7 mouse cellular contexts compared by ENCODE assay signal in genomic region chr17:23644613-23645495, GRCm38 (mm10). TPM values are rescaled to one million over a fixed set of nuclear protein-coding genes. Genes with fewer than 3 reads are reported as not detected.
DNase-seq lines count a peak whose midpoint lies in the region; ATAC-seq and TF ChIP-seq lines count a peak whose summit lies in the region.

Gene Mmp25 (minus strand): TSS chr17:23645277.

- no peak within 1 kb of the TSS for H3K27ac ChIP-seq in lung, postnatal 0 days (ENCODE audit: low read length)
- H3K27ac ChIP-seq in forebrain, embryonic 12.5 days = no peak within 1 kb of the TSS
- peak within 1 kb of the TSS; percentile 77 for H3K27ac ChIP-seq in limb, embryonic 10.5 days
- no peak within 1 kb of the TSS for H3K27ac ChIP-seq in neural tube, embryonic 12.5 days

- TF ChIP-seq EP300 in lung, postnatal 0 days (IDR thresholded peaks at IDR 0.05) = no peak

- TF ChIP-seq CTCF in lung, postnatal 0 days (IDR thresholded peaks at IDR 0.05) = no peak

- no peaks in the 10 kb centered on the region for H3K4me1 ChIP-seq in lung, postnatal 0 days (ENCODE audit: insufficient read depth, low read depth, low read length)
- H3K4me1 ChIP-seq in forebrain, embryonic 12.5 days = peaks cover 10% of the 10 kb centered on the region
- H3K4me1 ChIP-seq in limb, embryonic 10.5 days = peaks cover 13% of the 10 kb centered on the region
- H3K4me1 ChIP-seq in neural tube, embryonic 12.5 days = peaks cover 9% of the 10 kb centered on the region; the same call in 1 of the 2 replicates

- WGBS in lung, postnatal 0 days = under 1% methylated on average over 56 of the region's 58 CpGs
- WGBS in forebrain, embryonic 12.5 days = under 1% methylated on average over 57 of the region's 58 CpGs
- under 1% methylated on average over 58 of the region's 58 CpGs for WGBS in limb, embryonic 10.5 days
- WGBS in neural tube, embryonic 12.5 days = under 1% methylated on average over 58 of the region's 58 CpGs

- ATAC-seq in lung, postnatal 0 days = peak; percentile 23; the same call in 1 of the 2 replicates
- ATAC-seq in forebrain, embryonic 12.5 days (ENCODE audit: low FRiP score) = no peak
- ATAC-seq in neural tube, embryonic 12.5 days (ENCODE audit: low FRiP score, low read depth) = peak; percentile 57; the same call in 1 of the 2 replicates

- no peaks in the 10 kb centered on the region for H3K9me3 ChIP-seq in lung, postnatal 0 days (ENCODE audit: low read length)
- no peaks in the 10 kb centered on the region for H3K9me3 ChIP-seq in forebrain, embryonic 12.5 days
- H3K9me3 ChIP-seq in limb, embryonic 10.5 days (replicated peaks) = no peaks in the 10 kb centered on the region
- H3K9me3 ChIP-seq in neural tube, embryonic 12.5 days = no peaks in the 10 kb centered on the region

- peak within 1 kb of the TSS; percentile 44 for H3K4me3 ChIP-seq in lung, postnatal 0 days (ENCODE audit: low read depth, low read length)
- H3K4me3 ChIP-seq in forebrain, embryonic 12.5 days (replicated peaks) = peak within 1 kb of the TSS; percentile 39
- H3K4me3 ChIP-seq in limb, embryonic 10.5 days = peak within 1 kb of the TSS; percentile 60
- H3K4me3 ChIP-seq in neural tube, embryonic 12.5 days = peak within 1 kb of the TSS; percentile 39

- 0 out of 2 replicates have a peak, but pooled peaks cover 5% of the 10 kb centered on the region for H3K27me3 ChIP-seq in lung, postnatal 0 days (replicated peaks; ENCODE audit: insufficient read depth, low read length)
- peaks cover 45% of the 10 kb centered on the region for H3K27me3 ChIP-seq in forebrain, embryonic 12.5 days
- peaks cover 49% of the 10 kb centered on the region for H3K27me3 ChIP-seq in limb, embryonic 10.5 days (ENCODE audit: low read depth, poor library complexity, severe bottlenecking)
- H3K27me3 ChIP-seq in neural tube, embryonic 12.5 days (replicated peaks) = peaks cover 33% of the 10 kb centered on the region

- peak; percentile 23 for DNase-seq in lung, postnatal 0 days (ENCODE audit: low spot score)
- DNase-seq in lung, postnatal 14 days = no peak
- DNase-seq in limb, embryonic 10.5 days (ENCODE audit: low spot score) = peak; percentile 69
- DNase-seq in thymus, postnatal 4 days = no peak
- no peak for DNase-seq in layer of hippocampus, postnatal 36 days

- H3K36me3 ChIP-seq in lung, postnatal 0 days (ENCODE audit: insufficient read depth, low read length) = no peaks in the 10 kb centered on the region
- H3K36me3 ChIP-seq in forebrain, embryonic 12.5 days (replicated peaks) = no peaks in the 10 kb centered on the region
- H3K36me3 ChIP-seq in limb, embryonic 10.5 days = no peaks in the 10 kb centered on the region
- H3K36me3 ChIP-seq in neural tube, embryonic 12.5 days = no peaks in the 10 kb centered on the region

- H3K4me2 ChIP-seq in lung, postnatal 0 days (replicated peaks; ENCODE audit: low read depth, low read length) = peak within 1 kb of the TSS; percentile 84
- H3K4me2 ChIP-seq in forebrain, embryonic 12.5 days = peak within 1 kb of the TSS; percentile 70
- peak within 1 kb of the TSS; percentile 77 for H3K4me2 ChIP-seq in neural tube, embryonic 12.5 days (replicated peaks)

- no peak within 1 kb of the TSS for H3K9ac ChIP-seq in lung, postnatal 0 days (replicated peaks; ENCODE audit: low read depth)
- H3K9ac ChIP-seq in forebrain, embryonic 12.5 days = peak within 1 kb of the TSS; percentile 53
- peak within 1 kb of the TSS; percentile 44; the same call in 1 of the 2 replicates for H3K9ac ChIP-seq in neural tube, embryonic 12.5 days

RNA-seq across cellular contexts. Expression of gene Mmp25, which starts in this region (rescaled TPM):
- 0.29 and 0.36 TPM in 2 replicates for polyA plus RNA-seq in lung, postnatal 0 days (2015; fragmentation: Nextera tagmentation; extraction: Ambion mirVana)
- 0.78 and 0.91 TPM in 2 replicates for polyA plus RNA-seq in forebrain, embryonic 12.5 days (2016; fragmentation: Nextera tagmentation; extraction: Ambion mirVana)
- 0.84 and 1.1 TPM in 2 replicates for polyA plus RNA-seq in limb, embryonic 10.5 days (2016; fragmentation: Nextera tagmentation; extraction: Ambion mirVana)
- 1.6 TPM in 2 replicates for polyA plus RNA-seq in neural tube, embryonic 12.5 days (2016; fragmentation: Nextera tagmentation; extraction: Ambion mirVana)
- total RNA-seq in layer of hippocampus, postnatal 36 days (2021) = under 1 TPM; 0.10 to 0.30 TPM

Comparison
In these comparisons a context has a peak if more than half of its experiments do, and no peak if none do; other contexts are left out.
1. Peak in DNase-seq, ATAC-seq, H3K4me3 ChIP-seq and H3K4me2 ChIP-seq in lung, postnatal 0 days; RNA of the gene not detected or under 1 TPM.